Mouse (Mus musculus): ENCODE results near the gene Numb.

GRCm38 (mm10) chr12:83885516-83886285 lies 36.0 kb downstream of the Numb start:
- TF ChIP-seq CTCF (IDR thresholded peaks at IDR 0.05; ENCODE audit: low read depth, low read length) = no peak
- no peak for TF ChIP-seq GATA2 (IDR thresholded peaks at IDR 0.05; ENCODE audit: borderline replicate concordance, low read depth, low read length)
- TF ChIP-seq POLR2AphosphoS5 (IDR thresholded peaks at IDR 0.05; ENCODE audit: insufficient replicate concordance, low read depth, low read length) = no peak
- no peak for TF ChIP-seq TAL1 (conservative IDR thresholded peaks at IDR 0.05; ENCODE audit: low read depth, low read length)
